Mouse (Mus musculus) cerebellum, postnatal 14 days (tissue): ENCODE measurements at regions not wholly inside any gene's neighbourhood (a gene's known extent, or its start where the extent isn't known, plus 50 kb on each side); places are given as distances from the start of the nearest gene placed in this dataset.

ENCODE experiments used
- DNase-seq, 2 experiments: peaks; one replicate each; pipeline ENCODE4 v3.0.0; 2021; ENCODE audit warnings: mixed read lengths in 2 of 2

- no peak for DNase-seq
Observed at GRCm38 (mm10) chr15:7006271-7006670, 84.1 kb upstream of the Lifr start.

GRCm38 (mm10) chr15:7008725-7009380 is 81.6 kb upstream of the Lifr start:
- DNase-seq, result no peak

GRCm38 (mm10) chr15:7010966-7011695 is 79.3 kb upstream of the Lifr start:
- DNase-seq, result no peak

GRCm38 (mm10) chr15:7011696-7012070 is 78.7 kb upstream of the Lifr start:
- DNase-seq, result no peak

- no peak for DNase-seq
Observed at GRCm38 (mm10) chr15:7012446-7012845, 78.0 kb upstream of the Lifr start.

GRCm38 (mm10) chr15:7013047-7013446 is 77.4 kb upstream of the Lifr start:
- DNase-seq, result no peak

- DNase-seq, result no peak
Observed at GRCm38 (mm10) chr15:7014984-7015383, 75.4 kb upstream of the Lifr start.

- no peak for DNase-seq
Observed at GRCm38 (mm10) chr15:7016018-7016417, 74.4 kb upstream of the Lifr start.

GRCm38 (mm10) chr15:7017281-7017845 is 73.1 kb upstream of the Lifr start:
- DNase-seq, result no peak

GRCm38 (mm10) chr15:7022660-7023059 is 67.8 kb upstream of the Lifr start:
- no peak for DNase-seq

- no peak for DNase-seq
Observed at GRCm38 (mm10) chr15:7025194-7025593, 65.2 kb upstream of the Lifr start.

GRCm38 (mm10) chr15:7031297-7032043 is 58.9 kb upstream of the Lifr start:
- peak in 1 of 2 experiments; percentile 7 for DNase-seq

GRCm38 (mm10) chr15:7037475-7037874 is 52.9 kb upstream of the Lifr start:
- DNase-seq, result no peak

- no peak for DNase-seq
Observed at GRCm38 (mm10) chr15:7039119-7039518, 51.3 kb upstream of the Lifr start.

GRCm38 (mm10) chr15:7039825-7040224 is 50.6 kb upstream of the Lifr start:
- no peak for DNase-seq
